Mouse (Mus musculus) mature B cell (primary cell): ENCODE measurements around the gene Tprgl.

Source experiments
- in situ Hi-C: fragments of 300-500 bp; cut with MboI; formaldehyde crosslinking; loops from 2 replicates; pipeline ENCODE4 v1.14.3; 2019

Gene Tprgl

GRCm38 (mm10) chr4:154118782-154119181, 41.7 kb downstream of the Tprgl start:
- in situ Hi-C loops = no loop called here

GRCm38 (mm10) chr4:154116421-154116820, 44.0 kb downstream of the Tprgl start:
- in situ Hi-C loops = no loop called here

- in situ Hi-C loops = no loop called here
Measured at GRCm38 (mm10) chr4:154109850-154110243, 50.6 kb downstream of the Tprgl start.

- in situ Hi-C loops = no loop called here
Measured at GRCm38 (mm10) chr4:154109216-154109849, 51.1 kb downstream of the Tprgl start.
